Mouse (Mus musculus) cerebellum, adult 9-10 months (tissue): Measurements from ENCODE around the gene Tbc1d4.
A peak's percentile ranks its signal among the peaks of the same experiment; 100 is the strongest.

Experiments
- DNase-seq: peaks from one replicate; pipeline ENCODE4 v3.0.0; 2022

The Tbc1d4 gene

DNA sequence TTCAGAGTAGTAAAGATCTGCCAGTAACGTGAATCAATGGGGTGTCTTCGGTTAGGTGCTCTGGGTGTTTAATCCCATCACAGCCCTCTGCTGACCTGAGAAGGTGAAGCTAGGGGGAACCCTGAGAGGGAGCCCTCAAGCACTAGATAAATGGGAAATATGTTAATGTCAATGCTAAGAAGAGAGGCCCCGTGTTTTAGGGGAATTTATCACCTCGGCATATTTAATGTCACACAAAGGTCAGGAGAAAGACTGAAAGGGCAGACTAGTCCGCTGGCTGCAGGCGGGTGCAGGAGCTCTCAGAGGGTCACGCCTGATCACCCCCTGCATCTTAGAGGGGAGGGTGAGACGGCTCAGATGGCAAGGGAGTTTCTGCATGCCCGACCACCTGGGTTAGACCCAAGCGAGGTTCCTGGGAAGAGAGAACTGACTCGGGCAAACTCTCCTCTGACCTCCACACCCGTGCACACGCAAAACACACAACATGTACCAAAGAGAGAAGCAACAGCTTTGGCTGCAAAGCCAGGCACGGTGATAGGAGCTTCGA, 120.7 kb downstream of the Tbc1d4 start:
- DNase-seq = no peak

- DNase-seq = no peak
Observed at GRCm38 (mm10) chr14:101486550-101486949, 122.4 kb downstream of the Tbc1d4 start.

- DNase-seq = peak; percentile 56
Observed at GRCm38 (mm10) chr14:101483230-101483629, 125.8 kb downstream of the Tbc1d4 start.

DNA sequence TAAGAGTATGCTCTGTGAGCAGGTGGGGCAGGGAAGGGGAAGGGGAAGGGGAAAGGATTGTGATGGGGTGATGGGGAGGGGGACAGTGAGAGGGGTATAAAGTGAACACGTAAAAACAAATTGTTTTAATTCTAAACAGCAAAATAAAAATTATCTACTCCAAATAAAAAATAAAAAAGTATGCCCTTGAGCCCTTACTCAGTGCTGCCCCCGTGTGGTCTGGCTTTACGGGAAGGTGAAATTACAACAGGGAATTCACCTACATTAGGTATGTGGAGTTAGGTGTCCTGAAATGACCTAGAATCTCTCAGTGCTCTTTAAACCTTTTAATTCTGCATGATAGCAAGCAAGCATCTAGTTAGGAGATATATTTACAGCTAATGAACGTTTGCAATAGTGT, 126.7 kb downstream of the Tbc1d4 start:
- peak; percentile 36 for DNase-seq

DNA sequence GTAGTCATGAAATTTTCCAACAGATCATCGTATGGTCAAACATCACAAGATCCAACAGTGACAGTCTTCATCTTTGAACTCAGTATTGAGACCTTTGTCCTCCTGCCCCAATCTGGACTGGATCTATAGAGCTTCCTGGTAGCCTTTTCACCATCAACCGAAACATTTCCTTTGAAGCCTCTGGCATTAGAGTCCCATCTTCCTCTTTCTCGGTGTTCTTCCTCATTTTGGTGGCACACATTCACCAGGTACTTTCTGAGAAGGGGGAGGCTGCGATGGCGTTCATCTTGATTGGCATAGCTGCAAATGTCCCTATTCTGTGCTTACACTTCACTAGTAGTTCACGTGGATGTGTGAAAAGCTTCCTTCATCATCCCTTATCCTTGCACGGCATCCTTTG, 127.8 kb downstream of the Tbc1d4 start:
- DNase-seq = no peak

DNA sequence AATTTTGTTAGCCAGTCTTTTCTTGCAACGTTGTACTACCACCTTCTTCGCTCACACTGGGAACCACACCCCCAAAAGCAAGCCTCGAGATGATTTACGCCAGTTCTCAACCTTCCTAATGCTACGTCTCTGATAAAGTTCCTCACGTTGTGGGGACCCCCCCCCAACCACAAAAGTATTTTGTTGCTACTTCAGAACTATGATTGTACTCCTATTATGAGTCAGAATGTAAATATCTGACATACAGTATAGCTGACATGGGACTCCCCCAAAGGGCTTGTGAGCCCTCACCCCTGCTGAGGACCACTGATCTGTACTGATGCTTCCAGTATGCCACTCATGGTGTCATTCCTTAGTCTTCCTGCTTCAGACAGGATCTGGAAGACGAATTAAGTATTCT, 128.4 kb downstream of the Tbc1d4 start:
- DNase-seq = no peak

DNA sequence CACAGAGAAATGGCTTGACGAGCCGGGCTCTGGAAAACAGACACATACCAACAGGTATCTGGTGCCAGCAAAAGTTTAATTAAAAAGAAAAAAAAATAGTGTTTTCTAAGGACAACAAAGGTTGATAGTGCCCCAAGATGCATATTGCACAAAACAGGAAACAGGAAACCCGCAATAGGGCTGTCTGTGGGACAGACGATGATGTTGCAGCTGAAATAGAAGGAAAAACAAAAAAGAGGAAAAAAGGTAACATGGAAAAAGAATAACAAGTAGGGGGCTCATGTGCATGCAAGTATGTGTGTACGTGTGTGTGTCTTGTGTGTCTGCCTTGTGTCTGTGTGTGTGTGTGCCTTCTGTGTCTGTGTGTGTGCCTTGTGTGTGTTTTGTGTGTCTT, 131.2 kb downstream of the Tbc1d4 start:
- DNase-seq = no peak

DNA sequence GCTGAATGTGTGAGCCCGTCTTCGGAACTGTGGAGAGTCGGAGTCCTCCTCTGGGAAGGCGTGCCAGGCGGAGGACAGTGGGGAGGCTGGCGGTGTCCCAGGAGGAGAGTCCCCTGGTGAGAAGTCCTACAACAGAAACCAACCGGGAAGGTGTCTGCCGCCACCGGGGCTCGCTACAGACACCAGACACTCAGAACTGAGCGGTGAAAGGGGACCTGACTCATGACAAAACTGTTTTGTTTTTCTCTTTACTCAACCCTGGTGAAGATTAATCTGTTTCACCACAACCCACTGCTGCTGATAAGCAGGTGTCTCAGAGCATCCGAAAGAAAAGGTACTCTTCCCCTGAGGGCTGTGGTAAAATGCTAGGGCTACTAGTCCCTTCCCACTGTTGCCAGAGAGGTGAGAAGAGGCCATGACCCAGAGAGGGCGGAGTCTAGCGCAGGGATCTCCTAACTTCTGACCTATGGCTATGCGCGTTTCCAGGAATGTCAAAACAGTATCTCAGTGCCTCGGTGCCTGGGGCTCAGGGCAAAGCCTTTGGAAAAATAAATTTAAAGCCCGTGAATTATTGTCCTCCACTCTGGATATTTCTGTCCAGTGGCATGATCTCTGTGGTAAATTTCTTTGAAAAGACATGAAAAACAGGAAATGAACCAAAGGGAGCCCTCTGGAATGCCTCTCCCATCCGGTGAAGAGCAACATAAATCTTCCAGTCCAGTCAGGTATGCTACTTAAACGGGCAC, 131.7 kb downstream of the Tbc1d4 start:
- DNase-seq = no peak

DNA sequence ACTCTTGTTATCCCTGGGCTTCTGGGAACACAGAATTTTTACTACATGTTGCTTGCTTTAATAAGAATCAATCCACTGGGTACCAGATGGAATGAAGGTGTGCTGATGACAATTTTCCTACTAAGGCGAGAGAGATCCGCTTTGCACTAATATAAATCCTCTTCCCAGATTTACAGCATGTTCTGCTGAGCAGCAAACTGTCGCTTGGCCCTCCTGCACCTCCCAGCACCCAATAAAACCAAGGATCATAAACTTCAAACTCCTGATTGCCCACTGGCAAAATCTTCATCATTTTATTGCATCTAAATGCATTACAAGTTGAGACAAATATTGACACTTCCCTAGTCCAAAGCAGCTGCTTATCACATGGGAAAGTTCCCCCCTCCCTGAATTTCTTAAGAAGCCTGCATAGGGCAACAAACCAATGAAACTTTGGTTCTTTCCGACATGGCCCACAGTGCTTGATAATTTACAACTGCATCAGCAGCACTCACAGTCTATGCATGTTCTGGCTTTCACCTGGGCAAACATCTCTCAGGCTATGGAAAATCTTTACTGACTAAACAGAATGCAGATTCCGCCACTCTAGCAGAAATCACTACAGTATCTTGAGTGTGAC, 139.4 kb downstream of the Tbc1d4 start:
- DNase-seq = no peak

DNA sequence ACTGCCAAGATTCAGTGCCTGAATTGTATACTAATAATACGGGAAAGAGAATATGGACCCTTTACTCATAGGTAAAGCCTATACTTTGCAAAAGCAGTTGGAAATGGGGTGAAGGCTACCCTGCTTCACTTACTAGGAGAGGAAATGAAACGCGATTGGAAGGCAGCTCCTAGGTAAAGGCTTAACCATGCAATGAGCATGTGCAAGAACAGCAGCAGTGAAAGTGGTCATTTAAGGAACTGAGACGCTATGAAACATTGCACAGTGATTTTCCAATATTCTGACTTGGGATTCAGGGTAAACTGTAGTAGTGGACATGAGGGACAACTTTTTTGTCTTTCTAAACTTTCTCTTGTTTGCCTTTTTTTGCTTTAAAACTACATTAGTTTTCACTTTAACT, 140.8 kb downstream of the Tbc1d4 start:
- no peak for DNase-seq

DNA sequence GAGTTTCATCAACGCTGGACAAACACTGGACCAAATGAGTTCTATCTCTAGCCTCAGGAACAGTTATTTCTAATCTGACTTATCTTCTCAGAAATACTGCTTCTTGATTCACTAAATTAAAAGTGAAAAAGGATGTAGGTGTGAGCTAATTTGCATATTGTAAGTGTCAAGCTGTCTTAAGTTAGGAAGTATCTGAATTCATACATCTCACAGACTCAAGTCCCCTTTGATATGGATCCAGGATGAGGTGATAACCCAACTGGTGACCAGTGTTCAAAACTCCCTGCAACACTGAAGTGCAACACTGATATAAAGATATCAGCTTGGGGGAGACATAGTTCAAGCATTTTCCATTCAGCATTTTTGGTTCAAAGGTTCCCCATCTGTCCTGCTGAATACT, 141.5 kb downstream of the Tbc1d4 start:
- DNase-seq = no peak

DNA sequence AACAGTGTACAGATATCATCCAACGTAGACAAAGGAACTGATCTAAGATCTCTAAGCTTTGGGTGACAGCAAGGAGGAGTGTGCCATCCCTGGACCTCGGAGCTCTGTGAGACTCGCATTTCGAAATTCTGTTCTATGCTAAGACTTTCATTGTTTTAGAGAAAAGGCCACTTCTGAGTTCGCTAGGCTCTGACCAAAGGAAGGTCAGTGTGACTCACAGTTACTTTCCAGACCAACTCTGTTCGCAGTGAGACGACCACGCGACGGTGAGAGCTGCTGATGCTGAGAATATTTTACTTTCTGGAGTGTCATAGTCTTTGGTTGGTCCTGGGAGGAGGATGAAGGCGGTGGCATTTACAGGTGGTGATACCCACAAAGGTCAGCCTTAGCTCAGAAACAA, 142.5 kb downstream of the Tbc1d4 start:
- DNase-seq = no peak

DNA sequence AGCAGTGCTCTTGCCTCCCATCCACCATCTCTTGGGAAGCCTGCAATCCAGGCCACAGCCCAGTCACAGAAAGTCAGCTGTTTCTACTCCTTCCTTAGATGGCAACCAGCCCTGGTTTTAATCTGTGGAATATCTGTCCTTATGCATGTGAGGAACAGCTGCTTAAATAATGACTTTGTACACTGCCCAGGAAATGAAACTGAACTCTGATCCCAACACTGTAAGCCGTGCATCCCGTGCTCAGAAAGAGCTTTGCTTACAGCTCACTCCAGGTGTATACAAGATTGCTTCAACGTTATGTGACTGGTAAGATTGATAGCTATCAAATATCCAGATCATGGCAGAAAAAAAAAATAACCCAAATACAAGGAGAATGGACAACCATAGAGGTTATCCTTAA, 143.1 kb downstream of the Tbc1d4 start:
- no peak for DNase-seq

GRCm38 (mm10) chr14:101460768-101461167, 148.2 kb downstream of the Tbc1d4 start:
- DNase-seq = peak; percentile 71

GRCm38 (mm10) chr14:101452915-101453314, 156.1 kb downstream of the Tbc1d4 start:
- no peak for DNase-seq

DNA sequence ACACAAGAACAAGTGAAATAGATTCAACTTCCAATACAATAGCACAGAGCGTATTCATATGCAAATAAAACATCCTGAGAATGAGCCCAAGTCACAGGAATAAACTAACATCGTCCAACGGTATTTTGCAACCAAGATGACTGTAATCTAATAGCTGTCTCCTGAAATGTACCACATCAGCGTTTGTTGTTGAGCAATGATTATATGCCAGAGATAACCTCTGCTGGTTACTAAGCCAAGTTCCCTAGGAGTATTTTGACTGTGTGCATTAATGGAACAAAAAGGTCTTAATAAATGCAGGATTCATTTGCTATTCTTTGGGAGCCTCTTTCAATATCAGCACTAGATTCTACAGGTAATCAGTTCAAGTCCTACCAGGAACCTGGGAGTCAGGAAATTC, 161.1 kb downstream of the Tbc1d4 start:
- DNase-seq = no peak

DNA sequence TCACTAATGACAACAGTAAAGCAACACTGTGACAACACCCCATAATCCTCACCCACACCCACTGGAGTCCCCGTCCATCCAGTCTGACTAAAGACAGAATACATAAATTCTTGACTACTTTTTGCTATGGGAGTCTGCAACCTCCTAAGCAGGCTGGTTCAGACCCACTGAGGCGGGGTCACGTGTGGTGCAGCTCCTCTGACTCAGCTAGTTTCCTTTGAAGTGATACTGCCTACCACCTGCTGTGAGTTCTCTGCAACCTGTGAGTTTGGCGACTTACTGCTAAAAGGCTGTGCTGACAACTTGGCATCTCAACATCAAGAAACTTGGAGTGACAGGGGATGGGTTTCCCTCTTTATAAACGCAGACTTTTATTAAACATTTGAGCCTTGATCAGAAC, 163.8 kb downstream of the Tbc1d4 start:
- DNase-seq = no peak

DNA sequence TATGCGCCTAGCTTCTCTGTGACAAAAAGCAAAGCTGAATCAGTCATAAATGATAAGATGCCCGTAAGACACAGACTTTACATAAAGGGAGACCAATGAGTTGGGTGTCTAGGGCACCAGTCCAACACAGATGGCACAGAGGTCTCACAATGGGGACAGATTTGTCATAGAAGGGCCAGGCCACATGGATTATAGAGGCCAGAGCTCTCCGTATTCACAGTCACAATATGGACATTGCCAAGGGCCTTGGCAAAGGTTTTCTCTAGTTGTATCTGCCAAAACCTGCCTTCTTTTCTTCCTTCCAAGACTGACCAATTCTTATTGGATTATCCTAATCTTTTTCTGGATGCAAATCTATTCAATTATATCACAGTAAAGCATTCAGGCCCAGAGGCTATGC, 171.1 kb downstream of the Tbc1d4 start:
- peak; percentile 84 for DNase-seq

GRCm38 (mm10) chr14:101430536-101430935, 178.5 kb downstream of the Tbc1d4 start:
- no peak for DNase-seq

DNA sequence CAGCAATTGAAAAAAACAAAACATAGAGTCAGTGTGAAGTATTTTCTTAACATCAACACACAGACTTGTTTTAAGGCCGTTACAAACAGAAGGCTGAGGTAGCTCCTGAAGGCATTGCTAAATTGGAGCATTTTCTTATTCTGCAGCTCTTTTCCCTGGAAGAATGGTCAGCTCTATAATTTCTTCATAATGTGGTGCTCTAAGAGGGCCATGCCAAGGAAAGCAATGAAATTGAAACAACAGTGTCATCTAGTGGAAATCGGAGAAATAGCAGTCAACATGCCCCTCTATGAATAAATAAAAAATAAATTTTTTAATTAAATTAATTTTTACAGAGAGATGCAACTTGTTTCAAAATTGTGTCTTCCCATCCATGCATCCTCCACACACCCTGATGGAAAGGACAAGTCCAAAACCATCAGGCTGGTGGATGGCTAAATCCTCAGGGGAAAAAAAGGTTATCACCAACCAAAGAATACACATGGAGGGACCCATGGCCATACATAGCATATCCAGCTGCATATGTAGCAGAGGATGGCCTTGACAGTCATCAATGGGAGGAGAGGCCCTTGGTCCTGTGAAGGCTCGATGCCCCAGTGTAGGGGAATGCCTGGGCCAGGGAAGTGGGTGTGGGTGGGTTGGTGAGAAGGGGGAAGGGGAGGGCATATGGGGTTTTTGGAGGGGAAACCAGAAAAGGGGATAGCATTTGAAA, 180.0 kb downstream of the Tbc1d4 start:
- DNase-seq = peak; percentile 17

DNA sequence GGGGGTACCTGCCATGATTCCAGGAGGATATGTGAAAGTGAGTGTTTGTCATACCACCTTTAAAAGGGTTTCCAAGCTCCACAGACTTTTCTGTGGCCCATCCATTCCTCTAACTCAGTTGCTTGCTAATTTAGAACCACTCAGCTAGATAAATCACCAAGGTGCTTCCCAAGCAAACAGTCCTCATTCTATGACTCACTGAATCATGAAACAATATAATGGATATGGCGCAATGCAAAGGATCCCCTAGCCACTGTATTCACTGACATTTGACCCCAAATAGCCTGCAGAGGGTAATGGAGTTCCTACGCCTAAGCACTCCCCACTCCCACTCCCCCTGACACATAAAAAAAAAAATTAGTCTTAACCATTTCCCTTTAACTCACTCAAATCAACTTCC, 191.3 kb downstream of the Tbc1d4 start:
- no peak for DNase-seq
